Mouse (Mus musculus) gastrocnemius, adult 8-10 months (tissue): ENCODE data around the gene Olfr1494. TPM values are rescaled to one million over a fixed set of nuclear protein-coding genes. Genes with fewer than 3 reads are reported as not detected.

Source experiments
- DNase-seq, 2 experiments: peaks; one replicate each; pipeline ENCODE4 v3.0.0; 2022; ENCODE audit warnings: low spot score in 2 of 2
- total RNA-seq, 4 experiments: library from RNA; stranded (reverse); gene quantifications; 2 replicates each; pipeline ENCODE4 v1.2.4; 2022

Gene Olfr1494
- not detected for total RNA-seq

DNA sequence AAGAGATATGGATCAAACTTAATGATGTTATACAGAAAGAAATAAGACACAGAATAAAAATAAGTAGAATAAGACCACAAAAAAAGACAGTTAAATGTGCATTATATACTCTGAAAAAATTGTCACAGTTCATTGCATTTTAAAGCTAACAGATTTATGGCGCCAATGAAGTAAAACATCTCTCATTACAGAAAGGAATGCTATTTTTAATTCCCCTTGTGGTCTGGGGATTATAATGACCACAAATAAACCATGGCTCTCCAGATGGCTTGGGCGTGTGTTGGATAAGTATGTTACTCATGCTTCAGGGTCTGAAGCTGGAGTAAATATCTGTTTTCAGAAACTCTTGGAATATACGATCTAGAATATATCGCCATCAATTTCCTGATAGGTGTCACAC, at the start of gene Olfr1494:
Gene Olfr1494 (plus strand): TSS at position 301 of the 400 bp plus-strand sequence.
- no peak for DNase-seq

DNA sequence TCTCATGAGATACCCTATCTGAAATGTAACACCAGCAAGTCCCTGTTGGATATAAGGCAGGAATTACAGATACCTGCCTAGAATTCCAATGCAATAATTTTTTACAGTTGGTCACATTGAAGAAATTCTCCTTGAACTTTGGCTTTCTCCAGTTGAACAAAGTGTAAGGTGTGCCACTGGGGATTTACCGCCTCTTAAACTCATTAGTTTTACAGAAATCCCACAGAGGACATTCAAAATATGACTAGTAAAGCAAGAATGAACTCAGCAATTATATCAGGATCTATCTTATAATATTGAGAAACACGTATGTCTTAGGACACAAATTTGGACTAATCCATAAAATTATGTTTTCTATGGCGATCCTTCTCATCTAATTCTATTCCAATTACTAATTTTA, 42.6 kb upstream of the Olfr1494 start, which contains the start of gene Olfr1491:
Gene Olfr1491 (plus strand): TSS at position 301 of the 400 bp plus-strand sequence.
- DNase-seq: no peak

DNA sequence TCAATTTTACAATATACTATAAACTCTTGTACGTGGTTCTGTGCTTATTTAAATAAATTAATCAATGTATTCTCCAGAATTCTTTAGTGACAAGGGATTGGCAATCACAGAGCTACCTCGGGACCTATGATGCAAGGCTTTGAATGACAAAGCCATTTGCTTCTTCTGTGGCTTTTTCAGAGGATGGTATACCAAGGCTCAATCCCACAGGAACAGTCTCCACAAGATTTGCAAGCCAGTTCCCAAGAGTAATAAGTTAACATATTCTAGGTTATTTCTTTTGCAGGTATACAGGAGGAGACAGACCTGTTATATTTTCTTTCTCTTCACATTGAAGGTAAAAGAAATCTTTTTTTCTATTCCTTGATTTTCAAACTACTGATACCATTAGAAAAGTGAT, 16.6 kb upstream of the Olfr1494 start, which contains the start of gene Olfr1493-ps1:
Gene Olfr1493-ps1 (plus strand): TSS at position 301 of the 400 bp plus-strand sequence.
- no peak for DNase-seq

DNA sequence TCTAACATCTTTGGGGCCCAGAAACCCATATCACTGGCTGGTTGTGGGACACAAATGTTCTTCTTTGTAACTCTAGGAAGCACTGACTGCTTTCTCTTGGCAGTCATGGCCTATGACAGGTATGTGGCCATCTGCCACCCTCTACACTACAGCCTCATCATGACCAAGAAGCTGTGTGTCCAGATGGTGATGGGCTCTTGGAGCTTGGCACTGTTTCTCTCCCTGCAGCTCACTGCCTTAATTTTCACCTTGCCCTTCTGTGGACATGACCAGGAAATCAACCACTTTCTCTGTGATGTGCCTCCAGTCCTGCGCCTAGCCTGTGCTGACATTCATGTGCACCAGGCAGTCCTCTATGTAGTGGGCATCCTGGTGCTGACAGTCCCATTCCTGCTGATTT, 9.8 kb downstream of the Olfr1494 start:
- DNase-seq: no peak

DNA sequence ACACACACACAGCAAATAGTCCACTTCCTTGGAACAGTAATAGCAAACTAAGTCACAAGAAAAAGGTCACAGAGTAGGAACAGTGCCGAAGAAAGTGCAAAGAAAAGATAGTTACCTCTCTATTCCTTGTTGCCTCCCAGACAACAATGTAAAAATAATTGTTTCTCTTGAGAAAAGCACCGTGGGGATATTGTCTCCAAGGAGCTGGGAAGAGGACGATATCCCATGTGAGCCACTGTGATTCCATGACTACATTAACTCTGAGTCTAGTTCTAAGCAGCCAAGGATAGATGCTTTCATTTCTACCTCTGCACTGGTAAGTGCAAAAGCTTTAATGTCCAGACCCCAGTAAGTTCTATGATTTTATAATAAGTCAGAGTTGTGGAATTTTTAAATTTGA, 24.8 kb downstream of the Olfr1494 start, which contains the start of gene Olfr1495:
Gene Olfr1495 (plus strand): TSS at position 301 of the 400 bp plus-strand sequence.
- DNase-seq: no peak

DNA sequence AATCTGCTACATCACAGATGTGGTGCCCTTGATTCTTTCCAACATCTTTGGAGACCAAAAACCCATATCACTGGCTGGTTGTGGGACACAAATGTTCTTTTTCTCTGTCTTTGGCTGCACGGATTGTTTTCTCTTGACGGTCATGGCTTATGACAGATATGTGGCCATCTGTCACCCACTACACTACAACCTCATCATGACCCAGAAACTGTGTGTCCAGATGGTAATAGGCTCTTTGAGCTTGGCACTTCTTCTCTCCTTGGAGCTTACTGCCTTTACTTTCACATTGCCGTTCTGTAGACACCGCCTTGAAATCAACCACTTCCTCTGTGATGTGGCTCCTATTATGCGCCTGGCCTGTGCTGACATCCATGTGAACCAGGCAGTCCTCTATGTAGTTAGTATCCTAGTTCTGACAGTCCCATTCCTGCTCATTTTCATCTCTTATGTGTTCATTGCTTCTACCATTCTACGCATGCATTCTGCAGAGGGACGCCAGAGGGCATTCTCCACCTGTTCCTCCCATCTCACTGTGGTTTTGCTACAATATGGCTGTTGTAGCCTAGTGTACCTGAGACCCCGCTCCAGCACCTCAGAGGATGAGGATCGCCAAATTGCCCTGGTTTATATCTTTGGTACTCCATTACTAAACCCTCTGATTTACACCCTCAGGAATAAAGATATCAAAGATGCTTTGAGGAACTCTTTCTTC, 29.2 kb downstream of the Olfr1494 start:
- DNase-seq: no peak

DNA sequence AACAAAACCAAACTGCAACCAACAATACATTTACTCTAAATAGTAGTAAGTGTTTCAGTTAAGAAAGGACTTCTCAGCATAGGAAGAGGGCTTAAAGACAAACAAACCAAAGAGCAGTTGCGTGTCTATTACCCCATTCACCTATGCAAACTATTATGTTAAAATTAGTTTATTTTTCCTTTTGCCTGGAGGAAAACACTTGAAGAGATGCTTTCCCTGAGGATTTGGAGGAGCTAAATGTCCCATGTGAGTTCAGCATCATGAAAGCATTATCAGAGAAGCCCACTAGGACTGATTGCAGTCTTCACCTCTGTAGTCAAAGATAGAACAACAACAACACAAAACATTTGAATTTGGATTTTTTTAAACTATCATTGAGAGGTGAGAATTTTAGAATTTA, 38.0 kb downstream of the Olfr1494 start, which contains the start of gene Olfr1496:
Gene Olfr1496 (plus strand): TSS at position 301 of the 400 bp plus-strand sequence.
- DNase-seq: no peak

DNA sequence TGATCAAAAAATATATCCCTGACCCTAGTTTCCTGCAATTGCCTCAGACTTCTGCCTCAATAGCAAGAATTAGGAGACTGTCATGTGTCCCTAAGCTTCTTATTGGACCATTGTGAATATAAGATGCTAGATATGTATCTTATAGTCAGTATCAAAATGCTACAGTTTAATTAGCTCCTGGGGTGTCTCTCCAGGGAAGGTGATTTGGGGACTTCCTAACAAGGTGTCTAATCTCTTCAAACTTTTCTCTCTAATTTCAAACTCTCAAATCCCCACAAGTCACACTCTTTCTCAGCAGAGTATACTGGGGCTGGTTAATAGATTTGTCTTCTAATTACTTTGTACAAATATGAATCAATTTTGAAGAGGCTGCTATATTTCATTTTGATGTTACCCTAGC, 58.6 kb downstream of the Olfr1494 start, which contains the start of gene Olfr1497:
Gene Olfr1497 (minus strand): TSS at position 101 of the 400 bp plus-strand sequence.
- no peak for DNase-seq

Other genes with a start within 250 kb of the Olfr1494 start
- not detected for gene Olfr1477, start 239.2 kb upstream of the Olfr1494 start, total RNA-seq
- not detected for gene Olfr1480, start 211.8 kb upstream of the Olfr1494 start, total RNA-seq
- gene Olfr1484, start 156.2 kb upstream of the Olfr1494 start, total RNA-seq: not detected
- not detected for gene Olfr1487, start 122.4 kb upstream of the Olfr1494 start, total RNA-seq
- not detected for gene Olfr1489, start 108.1 kb upstream of the Olfr1494 start, total RNA-seq
- gene Olfr1490, start 88.6 kb upstream of the Olfr1494 start, total RNA-seq: not detected
- gene Olfr1491, start 42.5 kb upstream of the Olfr1494 start, total RNA-seq: not detected
- gene Olfr1493-ps1, start 16.4 kb upstream of the Olfr1494 start, total RNA-seq: not detected
- gene Olfr1495, start 24.9 kb downstream of the Olfr1494 start, total RNA-seq: not detected
- not detected for gene Olfr1496, start 38.1 kb downstream of the Olfr1494 start, total RNA-seq
- gene Olfr1497, start 58.5 kb downstream of the Olfr1494 start, total RNA-seq: not detected
- gene Olfr1499, start 79.7 kb downstream of the Olfr1494 start, total RNA-seq: not detected
- not detected for gene Olfr1500, start 90.8 kb downstream of the Olfr1494 start, total RNA-seq
- not detected for gene Olfr1501, start 111.0 kb downstream of the Olfr1494 start, total RNA-seq
- gene Olfr1502, start 122.1 kb downstream of the Olfr1494 start, total RNA-seq: not detected
- gene Olfr1504, start 158.2 kb downstream of the Olfr1494 start, total RNA-seq: not detected
- not detected for gene Olfr1505, start 173.8 kb downstream of the Olfr1494 start, total RNA-seq